Mouse (Mus musculus) embryonic stem cell, embryonic (primary cell): ENCODE measurements at regions not wholly inside any gene's neighbourhood (a gene's known extent, or its start where the extent isn't known, plus 50 kb on each side); places are given as distances from the start of the nearest gene placed in this dataset.

Experiments
- CTCF ChIA-PET, 4 experiments: fragments of 300-600 bp in 2 of 4; fragments of 350-600 bp in 2 of 4; sonication (Branson Sonifier 250); formaldehyde crosslinking; loops; one replicate each; lab custom pipeline; 2022; ENCODE audit warnings: inconsistent platforms in 2 of 4; lab: Charles Lee
- POLR2A ChIA-PET, 4 experiments: fragments of 300-600 bp in 2 of 4; fragments of 350-600 bp in 2 of 4; sonication (Branson Sonifier 250); formaldehyde crosslinking; loops; one replicate each; lab custom pipeline; 2022; ENCODE audit warnings: antibody characterized with exemption in 4 of 4, inconsistent platforms in 1 of 4; lab: Charles Lee

- CTCF ChIA-PET = no interaction called here
- POLR2A ChIA-PET = no interaction called here
Measured at GRCm38 (mm10) chr15:5414401-5414800, 170.4 kb upstream of the Ptger4 start.

GRCm38 (mm10) chr15:5416031-5416430, 172.0 kb upstream of the Ptger4 start:
- ChIA-PET CTCF (no interaction called here), POLR2A (no interaction called here)

GRCm38 (mm10) chr15:5426641-5427040, 182.7 kb upstream of the Ptger4 start:
- POLR2A ChIA-PET = no interaction called here
- CTCF ChIA-PET = no interaction called here

- ChIA-PET POLR2A (no interaction called here), CTCF (no interaction called here)
Measured at GRCm38 (mm10) chr15:5427319-5428048, 183.5 kb upstream of the Ptger4 start.

- ChIA-PET POLR2A (no interaction called here), CTCF (no interaction called here)
Measured at GRCm38 (mm10) chr15:5432018-5432417, 188.0 kb upstream of the Ptger4 start.

- POLR2A ChIA-PET = interaction anchor here in 1 of 4 experiments (0.5 kb wide), 1 partner anchor 25 kb away, joined by 4 read pairs; no protein-coding TSS in a partner anchor
- CTCF ChIA-PET = no interaction called here
Measured at GRCm38 (mm10) chr15:5437020-5437419, 193.0 kb upstream of the Ptger4 start.

- ChIA-PET CTCF (no interaction called here), POLR2A (interaction anchor here in 1 of 4 experiments (0.6 kb wide), 1 partner anchor 26 kb away, joined by 5 read pairs; no protein-coding TSS in a partner anchor)
Measured at GRCm38 (mm10) chr15:5446040-5446755, 202.2 kb upstream of the Ptger4 start.

- POLR2A ChIA-PET = no interaction called here
- CTCF ChIA-PET = no interaction called here
Measured at GRCm38 (mm10) chr15:5446756-5447314, 202.8 kb upstream of the Ptger4 start.

GRCm38 (mm10) chr15:5447707-5448496, 203.9 kb upstream of the Ptger4 start:
- CTCF ChIA-PET = no interaction called here
- POLR2A ChIA-PET = no interaction called here

GRCm38 (mm10) chr15:5459083-5459482, 215.1 kb upstream of the Ptger4 start:
- ChIA-PET POLR2A (no interaction called here), CTCF (no interaction called here)

GRCm38 (mm10) chr15:5459580-5459979, 215.6 kb upstream of the Ptger4 start:
- ChIA-PET POLR2A (no interaction called here), CTCF (no interaction called here)

- CTCF ChIA-PET = no interaction called here
- POLR2A ChIA-PET = interaction anchor here in 1 of 4 experiments (0.7 kb wide), 1 partner anchor 26 kb away, joined by 4 read pairs; no protein-coding TSS in a partner anchor
Measured at GRCm38 (mm10) chr15:5462651-5463050, 218.7 kb upstream of the Ptger4 start.

GRCm38 (mm10) chr15:5464732-5465131, 220.7 kb upstream of the Ptger4 start:
- ChIA-PET CTCF (no interaction called here), POLR2A (interaction anchor here in 1 of 4 experiments (0.6 to 0.7 kb wide), 2 partner anchors 174 to 1533 kb away, joined by 3 read pairs; no protein-coding TSS in a partner anchor)

GRCm38 (mm10) chr15:5468535-5469073, 224.6 kb upstream of the Ptger4 start:
- ChIA-PET CTCF (no interaction called here), POLR2A (interaction anchor here in 1 of 4 experiments (0.7 kb wide), 1 partner anchor 151 kb away, joined by 5 read pairs; no protein-coding TSS in a partner anchor)

GRCm38 (mm10) chr15:5475389-5475995, 231.5 kb upstream of the Ptger4 start:
- POLR2A ChIA-PET = no interaction called here
- CTCF ChIA-PET = no interaction called here

GRCm38 (mm10) chr15:5493286-5493685, 249.3 kb upstream of the Ptger4 start:
- CTCF ChIA-PET = no interaction called here
- POLR2A ChIA-PET = no interaction called here

- CTCF ChIA-PET = no interaction called here
- POLR2A ChIA-PET = no interaction called here
Measured at GRCm38 (mm10) chr15:5495187-5495849, 251.3 kb upstream of the Ptger4 start.

- CTCF ChIA-PET = interaction anchor here in 1 of 4 experiments (0.6 kb wide), 1 partner anchor 40 kb away, joined by 10 read pairs; no protein-coding TSS in a partner anchor
- POLR2A ChIA-PET = no interaction called here
Measured at GRCm38 (mm10) chr15:5495954-5496353, 252.0 kb upstream of the Ptger4 start.
